Mouse (Mus musculus): ENCODE results near the gene Ppp1r12a.

GRCm38 (mm10) chr10:108172817-108173563, 11.0 kb downstream of the Ppp1r12a start:
- no peak for TF ChIP-seq CTCF (conservative IDR thresholded peaks at IDR 0.05; ENCODE audit: low read length)
- no peak for TF ChIP-seq POU5F1 (IDR thresholded peaks at IDR 0.05; ENCODE audit: borderline replicate concordance, low read length)
- TF ChIP-seq NANOG (IDR thresholded peaks at IDR 0.05; ENCODE audit: borderline replicate concordance, low read length): no peak

Data from E14TG2a.4 (cell line).